Mouse (Mus musculus) midbrain, embryonic 15.5 days (tissue): Measurements from ENCODE around the gene Antxr2. TPM values are rescaled to one million over a fixed set of nuclear protein-coding genes. Genes with fewer than 3 reads are reported as not detected.
A peak's percentile ranks its signal among the peaks of the same experiment; 100 is the strongest.

Source experiments
- ATAC-seq: fragments of 200-750 bp; cut with Nextera tagmentation; replicated peaks from 2 replicates; pipeline ENCODE4 v1.8.0; 2017; ENCODE audit warnings: moderate TSS enrichment
- H3K27ac ChIP-seq: fragments of 300-500 bp; sonication (generic); 2 replicates; pipeline ENCODE4 v1.5.1; 2015; ENCODE audit warnings: mild to moderate bottlenecking, inconsistent platforms
- H3K27me3 ChIP-seq: fragments of 300-500 bp; sonication (generic); replicated peaks from 2 replicates; pipeline ENCODE4 v1.6.1; 2015; ENCODE audit warnings: inconsistent platforms
- H3K36me3 ChIP-seq: fragments of 300-500 bp; sonication (generic); replicated peaks from 2 replicates; pipeline ENCODE4 v1.6.1; 2015; ENCODE audit warnings: inconsistent platforms
- H3K4me1 ChIP-seq: fragments of 300-500 bp; sonication (generic); 2 replicates; pipeline ENCODE4 v1.6.1; 2015; ENCODE audit warnings: inconsistent platforms
- H3K4me2 ChIP-seq: fragments of 300-500 bp; sonication (generic); 2 replicates; pipeline ENCODE4 v1.6.1; 2015; ENCODE audit warnings: inconsistent platforms, mild to moderate bottlenecking, moderate library complexity
- H3K4me3 ChIP-seq: fragments of 300-500 bp; sonication (generic); 2 replicates; pipeline ENCODE4 v1.5.1; 2015; ENCODE audit warnings: mild to moderate bottlenecking, inconsistent platforms
- H3K9ac ChIP-seq: fragments of 300-500 bp; sonication (generic); 2 replicates; pipeline ENCODE4 v1.6.1; 2015; ENCODE audit warnings: mild to moderate bottlenecking, inconsistent platforms
- H3K9me3 ChIP-seq: fragments of 300-500 bp; sonication (generic); 2 replicates; pipeline ENCODE4 v1.6.1; 2016; ENCODE audit warnings: inconsistent platforms
- WGBS: fragments of 180-500 bp; shearing (Covaris S2); methylation state at CpG from one replicate; pipeline ENCODE4 v1.1.7; 2015; ENCODE audit warnings: mixed read lengths; 5-methylcytosine and 5-hydroxymethylcytosine counted together
- polyA plus RNA-seq: library from polyadenylated mRNA; unstranded; fragments of >200 nt; fragmentation: Nextera tagmentation; extraction: Ambion mirVana; gene quantifications from 2 replicates; pipeline ENCODE4 v1.2.1, GENCODE M21; 2015

The Antxr2 gene
- polyA plus RNA-seq, 1 experiment from 2014 or later, result 3.0 TPM

- Histone ChIP-seq H3K4me2 (no peak overlapping the region), H3K9ac (no peak overlapping the region), H3K4me1 (no peaks in the 10 kb centered on the region), H3K27ac (no peak overlapping the region), H3K9me3 (no peaks in the 10 kb centered on the region), H3K27me3 (no peaks in the 10 kb centered on the region), H3K4me3 (no peak overlapping the region), H3K36me3 (no peaks in the 10 kb centered on the region)
- no peak for ATAC-seq
- WGBS, result 91% methylated on average over 4 of the region's 4 CpGs
Measured at GRCm38 (mm10) chr5:98021518-98021917, 9.3 kb downstream of the Antxr2 start.

GRCm38 (mm10) chr5:98020658-98021057 lies 10.2 kb downstream of the Antxr2 start:
- Histone ChIP-seq H3K4me1 (no peaks in the 10 kb centered on the region), H3K36me3 (no peaks in the 10 kb centered on the region)
- no peak for ATAC-seq

GRCm38 (mm10) chr5:98019396-98019795 lies 11.4 kb downstream of the Antxr2 start:
- 71% methylated on average over 1 of the region's 1 CpGs for WGBS
- H3K36me3 ChIP-seq, result no peaks in the 10 kb centered on the region
- no peak for ATAC-seq
- no peak overlapping the region for H3K9ac ChIP-seq
- no peak overlapping the region for H3K4me3 ChIP-seq
- H3K9me3 ChIP-seq, result no peaks in the 10 kb centered on the region
- no peaks in the 10 kb centered on the region for H3K27me3 ChIP-seq
- no peaks in the 10 kb centered on the region for H3K4me1 ChIP-seq
- no peak overlapping the region for H3K27ac ChIP-seq
- H3K4me2 ChIP-seq, result no peak overlapping the region

More at GRCm38 (mm10) chr5:98020658-98021057, 10.2 kb downstream of the Antxr2 start:
- Histone ChIP-seq H3K9ac (no peak overlapping the region), H3K4me3 (no peak overlapping the region), H3K9me3 (no peaks in the 10 kb centered on the region), H3K27me3 (no peaks in the 10 kb centered on the region), H3K27ac (no peak overlapping the region), H3K4me2 (no peak overlapping the region)

DNA sequence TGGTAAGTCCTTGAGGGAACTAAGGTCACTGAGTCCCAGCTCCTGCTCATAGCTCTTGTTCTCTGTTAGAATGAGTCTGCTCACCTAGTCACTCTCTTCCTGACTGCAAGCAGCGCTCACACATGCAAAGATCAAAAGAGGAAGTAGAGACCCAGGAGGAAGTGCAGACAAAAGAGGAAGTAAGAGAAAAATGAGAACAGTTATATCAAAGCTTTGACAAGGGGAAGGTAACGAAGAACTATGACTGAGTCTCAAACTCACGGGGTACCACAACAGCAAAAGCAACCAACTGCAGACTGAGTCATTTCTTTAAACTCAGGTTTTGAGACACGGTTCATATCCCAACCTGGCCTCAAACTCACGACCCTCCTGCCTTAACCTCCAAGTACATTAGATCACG lies 12.7 kb downstream of the Antxr2 start:
- Histone ChIP-seq H3K4me3 (no peak overlapping the region), H3K36me3 (no peaks in the 10 kb centered on the region), H3K4me2 (no peak overlapping the region), H3K9ac (no peak overlapping the region), H3K4me1 (no peaks in the 10 kb centered on the region), H3K27me3 (no peaks in the 10 kb centered on the region), H3K9me3 (no peaks in the 10 kb centered on the region), H3K27ac (no peak overlapping the region)
- no peak for ATAC-seq
- WGBS, result 92% methylated on average over 6 of the region's 6 CpGs

GRCm38 (mm10) chr5:98016247-98017203 lies 14.3 kb downstream of the Antxr2 start:
- H3K27me3 ChIP-seq, result no peaks in the 10 kb centered on the region
- WGBS, result 81% methylated on average over 20 of the region's 20 CpGs
- no peak overlapping the region for H3K4me3 ChIP-seq
- H3K4me1 ChIP-seq, result no peaks in the 10 kb centered on the region
- no peak overlapping the region for H3K9ac ChIP-seq
- no peaks in the 10 kb centered on the region for H3K9me3 ChIP-seq
- no peaks in the 10 kb centered on the region for H3K36me3 ChIP-seq
- 0 out of 2 replicates have a peak, but pooled peaks have one; percentile 66 for ATAC-seq
- no peak overlapping the region for H3K4me2 ChIP-seq
- no peak overlapping the region for H3K27ac ChIP-seq

GRCm38 (mm10) chr5:98005751-98006150 lies 25.1 kb downstream of the Antxr2 start:
- ATAC-seq, result no peak
- Histone ChIP-seq H3K9me3 (no peaks in the 10 kb centered on the region), H3K9ac (no peak overlapping the region), H3K27ac (no peak overlapping the region), H3K4me1 (no peaks in the 10 kb centered on the region), H3K36me3 (no peaks in the 10 kb centered on the region), H3K4me3 (no peak overlapping the region), H3K27me3 (no peaks in the 10 kb centered on the region), H3K4me2 (no peak overlapping the region)
- WGBS, result 97% methylated on average over 8 of the region's 8 CpGs

DNA sequence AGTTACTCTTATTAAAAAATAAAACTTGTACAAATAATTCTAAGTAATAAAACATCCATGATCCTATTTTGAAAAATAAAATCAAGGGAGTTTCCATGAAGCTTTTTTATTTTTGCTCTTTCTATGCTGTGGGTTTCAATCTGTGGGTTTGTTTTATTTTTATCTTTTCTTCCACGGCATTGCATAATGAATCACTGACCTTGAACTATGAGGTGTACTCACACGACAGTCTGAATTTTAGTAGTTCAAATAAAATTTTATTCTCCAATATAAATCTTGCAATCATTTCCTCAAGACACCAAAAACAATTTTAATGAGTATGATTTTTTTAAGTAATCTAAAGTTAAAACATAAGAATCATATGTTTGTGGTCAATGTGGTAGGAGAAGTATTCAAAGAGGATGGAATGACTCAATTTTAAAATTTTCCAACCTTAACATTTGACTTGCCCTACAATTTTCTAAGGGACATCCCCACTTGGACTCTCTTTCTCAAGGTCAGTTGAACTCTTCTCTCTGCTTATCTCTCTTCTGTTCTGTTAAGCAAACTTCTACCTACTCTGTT lies 31.5 kb downstream of the Antxr2 start:
- Histone ChIP-seq H3K9ac (no peak overlapping the region), H3K4me1 (no peaks in the 10 kb centered on the region), H3K36me3 (no peaks in the 10 kb centered on the region), H3K27ac (no peak overlapping the region), H3K4me2 (no peak overlapping the region), H3K9me3 (no peaks in the 10 kb centered on the region), H3K4me3 (no peak overlapping the region), H3K27me3 (no peaks in the 10 kb centered on the region)
- WGBS, result 86% methylated on average over 2 of the region's 2 CpGs
- ATAC-seq, result no peak

- 68% methylated on average over 6 of the region's 6 CpGs for WGBS
- Histone ChIP-seq H3K27me3 (no peaks in the 10 kb centered on the region), H3K9me3 (no peaks in the 10 kb centered on the region), H3K9ac (no peak overlapping the region), H3K4me3 (no peak overlapping the region), H3K4me2 (no peak overlapping the region), H3K36me3 (no peaks in the 10 kb centered on the region), H3K4me1 (no peaks in the 10 kb centered on the region), H3K27ac (no peak overlapping the region)
- ATAC-seq, result no peak
Measured at GRCm38 (mm10) chr5:97996500-97997176, 34.2 kb downstream of the Antxr2 start.

- Histone ChIP-seq H3K36me3 (no peaks in the 10 kb centered on the region), H3K9me3 (no peaks in the 10 kb centered on the region), H3K4me1 (no peaks in the 10 kb centered on the region), H3K27me3 (no peaks in the 10 kb centered on the region), H3K27ac (no peak overlapping the region), H3K4me3 (no peak overlapping the region), H3K9ac (no peak overlapping the region), H3K4me2 (no peak overlapping the region)
- whole genome bisulfite sequencing, result 76% methylated on average over 4 of the region's 4 CpGs
- ATAC-seq, result no peak
Measured at GRCm38 (mm10) chr5:97995881-97996280, 35.0 kb downstream of the Antxr2 start.

- H3K36me3 ChIP-seq, result no peaks in the 10 kb centered on the region
- no peak for ATAC-seq
- H3K4me1 ChIP-seq, result no peaks in the 10 kb centered on the region
- H3K4me3 ChIP-seq, result no peak overlapping the region
- H3K9ac ChIP-seq, result no peak overlapping the region
- H3K27me3 ChIP-seq, result no peaks in the 10 kb centered on the region
- no peak overlapping the region for H3K27ac ChIP-seq
- no peak overlapping the region for H3K4me2 ChIP-seq
- WGBS, result 87% methylated on average over 4 of the region's 4 CpGs
- H3K9me3 ChIP-seq, result no peaks in the 10 kb centered on the region
Measured at GRCm38 (mm10) chr5:97986656-97987294, 44.1 kb downstream of the Antxr2 start.

GRCm38 (mm10) chr5:97983375-97983774 lies 47.5 kb downstream of the Antxr2 start:
- whole genome bisulfite sequencing, result 98% methylated on average over 9 of the region's 9 CpGs
- H3K9me3 ChIP-seq, result no peaks in the 10 kb centered on the region
- no peaks in the 10 kb centered on the region for H3K36me3 ChIP-seq
- H3K9ac ChIP-seq, result no peak overlapping the region
- peaks cover 8% of the 10 kb centered on the region; the same call in 1 of the 2 replicates for H3K4me1 ChIP-seq
- H3K4me2 ChIP-seq, result no peak overlapping the region
- no peak overlapping the region for H3K27ac ChIP-seq
- no peak for ATAC-seq
- no peak overlapping the region for H3K4me3 ChIP-seq
- H3K27me3 ChIP-seq, result no peaks in the 10 kb centered on the region

GRCm38 (mm10) chr5:97980472-97980871 lies 50.4 kb downstream of the Antxr2 start:
- Histone ChIP-seq H3K36me3 (no peaks in the 10 kb centered on the region), H3K9me3 (no peaks in the 10 kb centered on the region), H3K27ac (no peak overlapping the region), H3K9ac (0 out of 2 replicates have a peak overlapping the region, but pooled peaks have one; percentile 3), H3K4me3 (peak overlapping the region; percentile 28), H3K4me2 (peak overlapping the region; percentile 45), H3K4me1 (peaks cover 8% of the 10 kb centered on the region; the same call in 1 of the 2 replicates), H3K27me3 (no peaks in the 10 kb centered on the region)
- peak; percentile 84 for ATAC-seq
- WGBS, result 35% methylated on average over 14 of the region's 14 CpGs
